Mouse (Mus musculus): ENCODE results near the gene Ceacam1.
"Not testable (repeated sequence)": the region's sequence is repeated elsewhere in the genome, so short reads cannot be mapped to it uniquely, and the experiment has no call there.

The Ceacam1 gene

DNA sequence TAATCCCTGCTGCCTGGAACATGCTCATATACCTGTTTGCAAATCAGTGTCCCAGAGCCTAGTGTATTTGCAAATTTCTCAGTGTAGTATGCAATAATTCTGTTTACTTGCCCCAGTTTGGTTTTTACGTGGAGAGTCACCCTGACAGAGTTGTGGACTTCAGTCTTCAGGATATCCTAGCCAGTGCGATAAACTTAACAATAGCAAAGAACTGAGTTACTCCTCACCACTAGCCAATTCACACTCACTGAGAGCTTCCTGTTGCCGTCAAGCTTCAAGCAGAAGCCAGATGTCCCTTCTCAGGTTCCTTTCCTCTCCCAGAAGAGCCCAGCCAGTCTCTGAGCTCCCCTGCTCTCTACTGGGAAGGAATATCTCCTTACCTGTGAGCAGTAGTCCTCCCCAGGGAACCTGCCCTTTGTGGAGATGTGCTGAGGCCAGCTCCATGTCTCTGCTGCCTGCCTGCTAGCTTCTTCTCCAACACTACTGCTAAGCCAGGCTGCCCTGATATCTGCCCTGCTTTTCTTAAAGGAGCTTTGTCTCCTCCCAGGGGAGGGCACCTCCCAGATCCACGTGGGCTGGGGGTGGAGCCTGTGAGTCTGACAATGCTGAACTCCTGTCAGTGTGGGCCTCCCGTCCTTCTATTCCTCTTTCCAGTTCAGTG lies at the start of gene Ceacam1:
TSS of gene Ceacam1 (minus strand) at position 513 of the 661 bp plus-strand sequence.
- peak; percentile 34 for DNase-seq

DNA sequence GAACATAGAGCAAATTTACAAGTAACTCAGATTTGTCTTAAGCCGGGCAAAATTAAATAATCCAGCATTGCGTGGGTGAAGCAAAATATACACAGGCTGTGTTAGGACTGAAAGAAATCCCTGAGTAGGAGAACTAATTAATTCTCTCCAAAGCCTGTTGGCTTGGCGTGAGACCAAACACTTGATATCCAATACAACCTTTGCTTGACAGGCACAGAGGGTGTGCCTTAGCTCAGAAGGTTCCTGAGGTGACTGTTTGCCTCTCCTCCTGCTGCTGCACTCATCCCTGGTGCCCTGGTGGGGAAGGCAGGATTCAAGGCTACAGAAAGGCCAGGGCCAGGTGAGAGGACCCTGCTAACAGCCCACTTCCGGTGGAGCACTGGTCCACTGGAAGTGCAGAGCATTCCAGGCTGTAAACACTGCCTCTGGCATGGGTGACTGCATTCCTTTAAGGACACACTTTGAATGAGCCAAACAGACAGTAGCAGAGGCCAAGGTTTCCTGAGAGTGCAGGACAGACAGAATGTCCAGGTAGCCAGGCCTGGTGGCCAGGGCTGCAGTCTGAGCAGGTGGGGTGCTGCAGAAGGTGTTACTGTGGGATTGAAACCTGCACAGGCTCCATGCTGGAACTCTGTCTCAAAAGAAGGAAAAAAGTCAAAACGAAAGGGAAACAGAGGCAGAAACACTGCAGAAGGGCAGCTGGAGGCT lies 38.8 kb upstream of the Ceacam1 start:
- not testable (repeated sequence) for DNase-seq

DNA sequence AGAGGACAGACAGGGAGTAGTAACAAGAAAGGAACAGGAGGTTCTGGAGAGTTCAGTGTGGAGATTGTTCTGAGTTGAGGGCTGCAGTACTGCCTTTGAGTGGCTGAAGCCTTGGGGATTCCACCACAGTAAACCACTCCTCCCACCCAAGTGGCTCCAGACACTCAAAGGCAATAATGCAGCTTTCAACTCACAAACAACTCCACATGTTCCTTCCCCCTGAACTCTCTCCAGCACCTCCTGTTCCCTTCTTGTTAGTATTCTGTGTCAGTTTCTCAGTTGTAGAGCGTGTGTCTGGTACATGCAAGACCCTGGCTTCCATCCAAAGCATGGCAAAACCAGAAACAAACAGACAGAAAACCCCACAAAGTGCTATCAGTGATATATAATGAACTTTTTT lies 38.3 kb upstream of the Ceacam1 start:
- not testable (repeated sequence) for DNase-seq

DNA sequence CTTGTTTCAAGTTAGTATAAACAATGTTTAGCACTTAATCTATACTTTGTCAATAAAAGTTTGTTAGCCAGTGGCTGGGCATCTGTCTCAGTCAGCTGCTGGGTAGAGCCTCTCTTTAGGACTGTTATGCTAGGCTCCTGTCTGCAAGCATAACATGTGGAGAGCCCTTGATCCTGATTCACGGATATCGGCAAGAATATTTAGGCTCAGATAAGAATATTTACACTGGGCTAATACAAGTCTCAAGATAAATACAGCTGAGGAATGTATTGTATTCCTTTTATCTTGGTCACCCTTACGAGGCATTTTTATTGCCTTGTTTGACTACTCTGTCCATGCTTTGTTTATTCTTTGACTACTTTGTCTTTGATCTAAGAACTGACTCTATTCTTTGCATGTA lies 32.5 kb upstream of the Ceacam1 start:
- DNase-seq: no peak

DNA sequence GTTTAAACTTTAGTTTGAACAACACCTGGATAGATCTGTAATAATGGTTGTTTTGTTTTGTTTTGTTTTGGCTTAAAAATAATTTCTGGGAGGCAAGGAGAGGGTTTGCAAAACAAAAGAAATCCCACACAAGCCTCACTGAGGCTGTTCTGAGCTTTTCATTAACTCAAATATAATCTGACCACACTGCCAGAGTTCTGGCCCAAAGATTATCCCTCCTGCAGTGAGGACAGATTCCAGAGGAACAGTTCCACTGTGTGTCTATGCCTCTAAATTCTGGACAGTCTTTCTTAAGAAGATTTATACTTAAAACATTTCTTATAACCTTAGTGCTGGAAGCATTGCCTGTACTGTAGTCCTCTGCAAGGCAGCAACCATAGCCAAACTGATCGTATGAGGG lies 17.2 kb upstream of the Ceacam1 start:
- DNase-seq: no peak

DNA sequence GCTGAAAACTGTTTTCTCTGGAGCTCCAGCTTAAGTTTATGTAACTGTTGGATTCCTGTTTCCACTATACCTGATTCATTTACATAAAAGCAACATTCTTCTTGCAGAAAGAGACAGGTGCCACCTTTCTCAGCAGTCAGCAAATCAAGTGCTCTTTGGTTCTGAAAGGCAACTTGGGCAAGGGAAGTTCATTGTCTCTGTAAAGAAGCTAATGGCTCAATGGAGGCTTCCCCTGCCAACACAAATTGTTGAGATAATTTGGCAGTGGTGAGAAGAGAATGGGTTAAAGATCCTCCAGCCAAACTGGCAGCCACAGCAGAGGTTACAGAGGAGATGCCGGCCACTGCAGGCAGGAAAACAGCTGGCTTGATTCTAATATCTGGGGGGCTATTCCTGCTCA lies 13.3 kb upstream of the Ceacam1 start:
- not testable (repeated sequence) for DNase-seq

DNA sequence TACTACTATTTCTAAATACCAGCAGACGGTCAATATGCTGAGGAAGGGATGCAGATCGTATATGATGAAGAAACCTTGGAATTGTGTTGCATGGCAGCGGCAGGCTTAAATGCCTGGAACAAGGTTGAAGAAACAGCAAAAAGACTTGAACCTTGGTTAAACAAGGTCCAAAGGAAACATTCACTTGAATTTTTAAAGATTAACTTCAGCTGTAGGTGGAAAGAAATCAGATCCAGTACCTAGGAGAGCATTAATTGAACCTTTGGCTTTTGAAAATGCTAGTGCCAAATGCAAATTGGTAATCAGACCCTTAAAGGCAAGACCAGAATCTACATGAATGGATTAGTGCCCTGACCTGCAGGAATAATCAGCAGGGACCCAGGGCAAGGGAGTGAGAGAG lies 12.0 kb upstream of the Ceacam1 start:
- DNase-seq: not testable (repeated sequence)

DNA sequence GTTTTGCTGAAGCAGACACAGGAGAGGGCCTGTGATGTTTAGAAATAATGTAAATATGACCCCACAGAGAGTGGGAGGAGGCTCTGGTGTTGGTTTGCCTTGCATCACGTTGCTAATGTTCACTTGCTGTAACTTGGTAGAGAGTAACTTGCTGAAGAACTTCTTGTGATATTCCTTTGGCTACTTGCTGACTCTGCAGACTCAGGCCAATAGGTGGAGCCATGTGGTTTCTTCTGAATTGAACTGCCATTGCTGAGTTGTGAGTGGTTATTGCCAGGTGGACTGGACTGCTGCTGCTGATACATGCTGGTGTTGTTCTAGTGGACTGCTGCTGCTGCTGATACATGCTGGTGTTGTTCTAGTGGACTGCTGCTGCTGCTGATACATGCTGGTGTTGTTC lies 8.8 kb upstream of the Ceacam1 start:
- peak; percentile 26 for DNase-seq

DNA sequence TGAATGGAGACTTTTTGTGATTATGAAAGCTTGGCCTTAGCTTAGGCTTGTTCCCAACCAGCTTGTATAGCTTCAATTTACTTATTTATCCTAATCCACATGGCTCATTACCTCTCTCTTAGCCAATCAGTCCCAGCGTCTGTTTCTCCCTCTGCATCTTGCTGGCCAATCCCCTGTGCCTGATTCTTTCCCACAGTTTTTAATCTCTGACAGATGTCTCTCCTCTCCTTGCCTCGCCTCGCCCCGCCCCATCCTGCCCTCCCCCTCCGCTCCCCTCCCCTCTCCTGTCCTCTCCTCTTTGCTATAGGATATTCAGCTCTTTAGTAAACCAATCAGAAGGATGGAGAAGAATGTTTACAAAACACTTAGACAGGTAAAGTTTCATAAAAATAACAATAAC lies 7.7 kb upstream of the Ceacam1 start:
- no peak for DNase-seq

DNA sequence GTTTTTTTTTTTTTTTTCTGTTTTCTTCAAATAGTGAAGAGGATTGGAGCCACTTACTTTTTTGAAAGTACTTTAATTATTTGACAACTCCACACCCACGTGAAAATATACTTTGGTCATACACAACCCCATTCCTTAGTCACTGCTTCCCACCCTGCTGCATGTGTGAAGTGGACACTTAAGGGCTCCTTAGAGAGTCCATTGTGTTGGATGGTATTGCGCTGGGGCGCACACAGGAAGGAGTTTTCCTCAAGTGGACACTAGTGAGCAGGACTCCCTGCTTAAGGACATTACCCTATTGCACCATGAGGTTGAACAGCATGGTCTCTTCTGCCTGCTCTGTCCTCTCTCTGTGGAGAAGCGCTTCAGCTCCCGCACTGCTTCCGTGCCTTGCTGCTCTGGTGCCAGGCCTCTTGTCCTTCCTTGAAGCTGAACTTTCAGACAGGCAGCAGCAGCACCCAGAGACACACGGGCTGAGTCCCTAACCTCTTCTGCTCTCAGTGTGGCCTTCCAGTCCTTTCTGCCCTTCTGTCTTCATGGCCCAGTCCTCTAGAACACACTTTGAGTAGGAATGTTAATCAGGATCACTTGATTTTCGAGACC lies 5.8 kb upstream of the Ceacam1 start:
- DNase-seq: no peak

DNA sequence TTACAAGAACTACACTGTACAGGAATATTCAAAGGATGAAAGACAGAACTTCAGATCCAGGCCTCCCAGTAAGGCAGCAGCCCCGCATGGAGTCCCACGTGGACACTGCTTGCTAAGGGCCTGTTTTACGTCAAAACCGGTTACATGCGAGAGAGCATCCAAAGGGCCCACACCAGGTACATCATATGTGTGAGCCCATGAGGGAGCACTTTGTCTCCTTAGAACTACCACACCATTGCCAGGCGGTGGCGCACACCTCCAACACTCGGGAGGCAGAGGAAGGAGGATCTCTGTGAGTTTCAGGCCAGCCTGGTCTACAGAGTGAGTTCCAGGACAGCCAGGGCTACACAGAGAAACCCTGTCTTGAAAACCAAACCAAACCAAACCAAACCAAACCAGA lies 3.4 kb upstream of the Ceacam1 start:
- not testable (repeated sequence) for DNase-seq

DNA sequence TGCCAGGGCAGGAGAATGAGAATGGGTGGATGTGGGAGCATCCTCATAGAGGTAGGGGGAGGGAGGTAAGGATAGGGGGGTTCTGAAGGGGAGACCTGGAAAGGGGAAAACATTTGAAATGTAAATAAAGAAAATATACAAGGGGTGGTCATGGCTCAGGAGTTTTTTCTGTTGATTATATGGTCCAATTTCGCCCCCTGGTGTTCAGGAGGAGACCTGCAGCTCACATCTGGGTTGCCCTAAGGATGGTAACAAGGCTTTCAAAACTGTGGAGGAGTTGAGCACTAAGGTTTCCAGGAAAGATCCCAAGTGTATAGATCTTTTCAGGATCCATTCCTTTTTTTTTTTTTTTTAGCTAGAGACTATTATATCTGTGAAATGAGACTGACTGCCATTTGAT lies 2.0 kb upstream of the Ceacam1 start:
- peak; percentile 42 for DNase-seq

DNA sequence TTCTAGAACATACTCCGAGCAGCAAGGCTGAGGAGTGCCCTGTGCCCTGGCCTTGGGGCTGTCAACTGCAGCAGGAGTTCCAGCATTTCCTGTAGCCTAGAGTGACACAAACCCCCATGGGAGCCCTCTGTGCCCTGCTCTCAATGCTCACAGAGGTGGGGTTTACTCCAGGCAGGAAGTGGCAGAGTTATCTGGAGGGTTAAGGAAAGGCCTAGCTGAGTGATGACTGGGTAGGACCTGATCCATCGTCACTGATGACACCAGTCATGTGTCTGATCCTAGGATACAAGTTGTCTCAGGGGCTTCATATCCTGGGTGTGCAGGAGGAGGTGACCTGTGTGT lies 320 bp upstream of the Ceacam1 start:
- DNase-seq: not testable (repeated sequence)

DNA sequence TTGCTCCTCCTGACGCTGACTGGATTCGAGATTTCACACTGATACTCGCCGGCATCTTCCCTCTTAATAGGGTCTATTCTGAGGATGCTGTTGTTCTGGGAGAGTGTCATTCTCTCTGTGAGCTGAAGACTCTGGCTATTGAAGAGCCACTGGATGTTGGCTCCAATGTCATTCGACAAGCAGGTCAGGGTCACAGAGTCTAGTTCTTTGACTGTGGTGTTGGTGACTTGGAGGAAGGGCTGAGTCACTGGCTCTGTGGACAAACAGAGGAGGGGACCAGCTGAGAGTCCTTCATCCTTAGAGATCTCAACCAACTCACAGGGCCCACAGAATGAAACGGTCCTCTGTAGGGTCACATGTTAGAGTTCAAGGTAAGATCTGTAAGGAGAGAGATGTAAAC lies 5.6 kb downstream of the Ceacam1 start:
- not testable (repeated sequence) for DNase-seq

DNA sequence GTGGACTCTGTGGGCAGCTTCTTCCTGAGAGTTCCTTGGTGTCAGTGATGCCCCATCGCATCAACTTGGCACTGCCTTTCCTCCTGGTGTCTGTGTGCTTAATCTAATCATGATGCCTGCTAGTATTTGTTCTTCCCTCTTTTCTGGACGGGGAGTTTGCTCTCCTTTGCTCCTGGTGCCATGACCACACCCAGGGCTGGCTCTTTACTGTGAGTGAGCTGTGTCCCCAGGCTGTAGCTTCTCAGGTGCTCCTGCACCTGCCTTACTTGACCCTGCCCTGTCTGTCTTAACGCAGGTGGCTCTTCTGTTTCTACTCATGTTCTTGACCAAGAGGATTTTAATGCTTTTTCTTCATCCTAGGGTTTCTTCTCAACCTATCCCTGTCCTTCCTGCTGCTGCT lies 11.8 kb downstream of the Ceacam1 start:
- not testable (repeated sequence) for DNase-seq

DNA sequence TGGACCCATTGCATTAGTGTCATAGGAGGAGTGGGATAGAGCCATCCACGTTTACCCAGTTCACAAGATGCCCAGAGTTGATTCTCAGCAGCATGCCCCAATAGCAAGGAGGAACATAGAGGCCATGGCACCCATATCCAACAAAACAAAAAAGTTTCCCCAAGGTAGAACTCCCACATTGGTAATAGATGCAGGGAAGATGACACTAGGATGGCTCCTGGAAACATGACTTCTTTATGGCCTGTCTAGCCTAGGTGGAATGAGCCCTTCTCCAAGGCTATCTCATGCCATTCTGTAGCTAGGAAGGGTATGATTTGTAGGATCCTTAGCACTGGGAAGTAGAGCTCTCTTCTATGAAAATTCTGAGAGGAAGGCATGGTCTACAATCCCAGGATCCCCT lies 12.4 kb downstream of the Ceacam1 start:
- DNase-seq: no peak

DNA sequence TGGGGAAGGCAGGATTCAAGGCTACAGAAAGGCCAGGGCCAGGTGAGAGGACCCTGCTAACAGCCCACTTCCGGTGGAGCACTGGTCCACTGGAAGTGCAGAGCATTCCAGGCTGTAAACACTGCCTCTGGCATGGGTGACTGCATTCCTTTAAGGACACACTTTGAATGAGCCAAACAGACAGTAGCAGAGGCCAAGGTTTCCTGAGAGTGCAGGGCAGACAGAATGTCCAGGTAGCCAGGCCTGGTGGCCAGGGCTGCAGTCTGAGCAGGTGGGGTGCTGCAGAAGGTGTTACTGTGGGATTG lies 15.4 kb downstream of the Ceacam1 start:
- DNase-seq: not testable (repeated sequence)

DNA sequence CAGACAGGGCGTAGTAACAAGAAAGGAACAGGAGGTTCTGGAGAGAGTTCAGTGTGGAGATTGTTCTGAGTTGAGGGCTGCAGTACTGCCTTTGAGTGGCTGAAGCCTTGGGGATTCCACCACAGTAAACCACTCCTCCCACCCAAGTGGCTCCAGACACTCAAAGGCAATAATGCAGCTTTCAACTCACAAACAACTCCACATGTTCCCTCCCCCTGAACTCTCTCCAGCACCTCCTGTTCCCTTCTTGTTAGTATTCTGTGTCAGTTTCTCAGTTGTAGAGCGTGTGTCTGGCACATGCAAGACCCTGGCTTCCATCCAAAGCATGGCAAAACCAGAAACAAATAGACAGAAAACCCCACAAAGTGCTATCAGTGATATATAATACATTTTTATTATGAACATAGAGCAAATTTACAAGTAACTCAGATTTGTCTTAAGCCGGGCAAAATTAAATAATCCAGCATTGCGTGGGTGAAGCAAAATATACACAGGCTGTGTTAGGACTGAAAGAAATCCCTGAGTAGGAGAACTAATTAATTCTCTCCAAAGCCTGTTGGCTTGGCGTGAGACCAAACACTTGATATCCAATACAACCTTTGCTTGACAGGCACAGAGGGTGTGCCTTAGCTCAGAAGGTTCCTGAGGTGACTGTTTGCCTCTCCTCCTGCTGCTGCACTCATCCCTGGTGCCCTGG lies 15.9 kb downstream of the Ceacam1 start:
- not testable (repeated sequence) for DNase-seq

DNA sequence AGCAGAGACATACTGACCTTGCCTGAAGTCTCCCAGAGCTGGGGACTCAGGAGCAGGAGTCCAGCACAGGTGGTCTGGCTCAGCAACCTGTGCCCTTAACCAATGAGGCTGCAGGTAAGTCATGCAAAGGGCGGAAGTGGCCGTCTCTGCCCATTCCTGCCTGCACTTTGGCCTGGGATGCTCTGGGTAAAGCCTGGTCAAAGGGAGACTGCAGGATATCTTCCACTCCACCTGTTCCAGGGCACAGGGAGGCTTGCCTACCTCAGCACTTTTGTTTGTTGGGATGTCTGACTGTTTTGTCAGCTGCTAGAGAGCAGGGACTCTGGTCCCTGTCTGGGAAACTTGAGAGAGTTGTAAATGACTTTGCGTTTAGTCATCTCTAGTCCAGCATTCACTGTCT lies 25.3 kb downstream of the Ceacam1 start:
- DNase-seq: no peak

DNA sequence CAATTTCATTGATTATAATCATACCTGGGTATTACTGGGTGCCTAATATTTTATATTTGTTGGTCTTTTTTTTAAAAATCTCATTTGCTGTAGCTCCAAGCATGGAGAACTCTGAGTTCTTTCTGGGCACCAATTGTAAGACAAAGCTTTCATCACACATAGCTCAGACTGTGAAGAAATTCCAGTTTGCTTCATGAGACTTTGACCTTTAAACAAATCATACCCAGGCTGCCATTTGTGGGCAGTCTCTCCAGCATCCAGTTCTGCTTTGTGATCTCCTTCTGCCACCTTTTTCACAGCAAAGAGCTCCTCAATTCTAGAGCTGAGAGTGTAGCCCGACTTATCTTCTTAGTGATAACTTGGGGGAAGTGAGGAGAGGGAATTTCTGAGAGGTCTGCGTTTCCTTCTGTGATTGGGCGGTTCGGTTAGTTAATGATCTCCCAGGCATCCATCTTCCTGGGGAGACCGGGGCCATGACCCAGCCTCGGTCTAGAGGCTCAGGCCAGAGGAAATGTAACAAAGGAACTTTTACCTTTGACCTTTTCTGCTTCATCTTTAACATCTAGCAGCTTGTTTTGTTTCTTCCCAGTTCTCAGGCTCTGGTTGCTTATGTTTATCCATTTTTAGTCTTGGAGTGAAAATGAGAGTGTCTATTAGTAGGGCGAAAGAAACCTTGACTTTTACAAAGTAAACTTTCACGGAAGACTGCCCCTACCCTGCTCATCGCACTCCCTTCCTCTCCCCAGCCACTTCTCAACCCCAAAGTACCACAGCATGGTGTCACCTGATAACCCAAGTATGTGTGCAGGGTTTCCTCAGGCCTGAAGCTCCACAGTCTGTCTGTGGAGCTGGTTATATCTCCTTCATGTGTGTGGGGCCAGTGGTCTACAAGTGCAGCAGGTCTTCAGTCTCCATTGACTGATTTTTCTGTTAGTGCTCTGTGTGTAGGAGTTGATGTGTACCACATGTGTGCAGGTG lies 27.2 kb downstream of the Ceacam1 start:
- no peak for DNase-seq

DNA sequence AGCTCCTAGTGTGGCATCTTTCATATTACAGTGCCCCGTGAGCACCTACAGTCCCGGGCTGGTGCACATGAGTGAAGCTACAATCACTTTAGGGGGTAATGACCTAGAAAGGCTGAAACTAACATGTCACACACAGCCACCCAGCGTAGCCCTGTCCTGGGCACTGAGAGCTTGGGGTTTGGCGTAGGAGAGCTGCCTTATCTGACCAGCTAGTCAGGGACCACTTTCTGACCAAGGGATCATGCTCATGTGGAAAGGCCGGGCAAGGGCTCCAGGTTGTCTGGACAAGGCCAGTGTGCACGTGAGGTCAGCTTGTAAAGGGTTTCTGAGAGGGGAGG lies 36.6 kb downstream of the Ceacam1 start:
- no peak for DNase-seq

DNA sequence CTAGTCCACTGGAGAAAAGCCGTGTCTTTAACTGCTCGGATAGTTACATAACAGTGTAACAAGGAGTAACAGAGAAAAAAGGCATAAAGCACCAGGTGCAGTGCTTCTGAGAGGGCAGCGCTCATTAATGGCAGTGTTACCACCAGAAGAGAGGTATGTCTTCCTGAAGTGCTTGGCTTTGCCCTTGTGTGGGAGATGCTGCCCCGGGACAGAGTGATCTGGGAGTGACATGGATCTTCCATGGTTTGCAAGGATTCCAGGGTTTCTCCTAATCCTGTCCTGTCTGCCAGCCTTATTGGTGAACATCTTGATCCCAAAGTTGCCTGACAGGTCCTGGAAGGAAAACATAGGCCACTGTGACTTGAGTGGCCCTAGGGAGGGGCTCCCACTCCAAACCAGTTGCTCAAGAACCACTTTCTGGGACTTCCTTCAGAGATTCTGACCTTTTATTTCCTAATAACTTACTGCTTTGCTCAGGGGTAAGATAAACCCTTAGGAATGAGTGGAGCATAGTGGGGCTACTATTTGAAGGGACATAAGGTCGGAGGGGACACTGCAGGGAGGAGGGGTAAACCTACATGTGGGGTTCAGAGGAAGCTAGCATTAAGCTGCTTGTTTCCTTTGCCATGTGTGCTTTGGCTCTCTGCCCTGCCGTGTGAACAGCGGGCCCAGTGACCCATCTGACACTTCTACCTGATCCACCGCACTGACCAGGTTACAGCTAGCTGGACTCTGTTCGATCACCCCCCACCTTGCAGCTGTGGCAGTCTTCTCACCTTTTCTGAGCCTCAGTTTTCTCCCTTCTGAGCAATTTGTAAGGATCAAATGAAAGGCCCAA lies 37.2 kb downstream of the Ceacam1 start:
- no peak for DNase-seq

Data from thymus, postnatal 25 days (tissue).